Mouse (Mus musculus) spleen, adult 2 months (tissue): ENCODE results near the gene Ppp6r2.

Experiments used
- CTCF ChIP-seq: fragments of 200-500 bp; IDR thresholded peaks from 2 replicates; pipeline ENCODE4 v1.5.1; 2011; ENCODE audit warnings: mild to moderate bottlenecking, inconsistent platforms; ENCODE audit not compliant: insufficient read depth, insufficient read length, insufficient replicate concordance; ENCODE audit errors: extremely low read depth
- POLR2A ChIP-seq: fragments of 200-500 bp; IDR thresholded peaks from 2 replicates; pipeline ENCODE4 v1.6.1; 2011; ENCODE audit warnings: low read depth, low read length, inconsistent platforms

- TF ChIP-seq POLR2A (no peak), CTCF (no peak)
Observed at GRCm38 (mm10) chr15:89286114-89286513, 74.8 kb downstream of the Ppp6r2 start.
